Mouse (Mus musculus) layer of hippocampus, adult 18-20 months (tissue): ENCODE results near the gene 2810004N23Rik. TPM values are rescaled to one million over a fixed set of nuclear protein-coding genes. Genes with fewer than 3 reads are reported as not detected.
A peak's percentile ranks its signal among the peaks of the same experiment; 100 is the strongest.

Source experiments
- DNase-seq, 2 experiments: peaks; one replicate each; pipeline ENCODE4 v3.0.0; 2022; ENCODE audit warnings: low spot score in 2 of 2
- long read RNA-seq: library from polyadenylated mRNA; stranded (forward); transcript quantifications from one replicate; pipeline ENCODE4 v2.0.0, GENCODE M21; 2021
- total RNA-seq, 2 experiments: library from RNA; stranded (reverse); gene quantifications; 2 replicates each; pipeline ENCODE4 v1.2.3; 2021

Gene 2810004N23Rik
- 10 to 100 TPM; 21.2 to 24.5 TPM for total RNA-seq
- long read RNA-seq, transcript 2810004N23Rik-201 (7 exons, 2,340 nt) = major isoform, 28 of 35 reads
- long read RNA-seq, partial matches to known transcripts = 1 of 35 reads
- long read RNA-seq, other reads (novel, unspliced or antisense) = 6 of 35 reads

DNA sequence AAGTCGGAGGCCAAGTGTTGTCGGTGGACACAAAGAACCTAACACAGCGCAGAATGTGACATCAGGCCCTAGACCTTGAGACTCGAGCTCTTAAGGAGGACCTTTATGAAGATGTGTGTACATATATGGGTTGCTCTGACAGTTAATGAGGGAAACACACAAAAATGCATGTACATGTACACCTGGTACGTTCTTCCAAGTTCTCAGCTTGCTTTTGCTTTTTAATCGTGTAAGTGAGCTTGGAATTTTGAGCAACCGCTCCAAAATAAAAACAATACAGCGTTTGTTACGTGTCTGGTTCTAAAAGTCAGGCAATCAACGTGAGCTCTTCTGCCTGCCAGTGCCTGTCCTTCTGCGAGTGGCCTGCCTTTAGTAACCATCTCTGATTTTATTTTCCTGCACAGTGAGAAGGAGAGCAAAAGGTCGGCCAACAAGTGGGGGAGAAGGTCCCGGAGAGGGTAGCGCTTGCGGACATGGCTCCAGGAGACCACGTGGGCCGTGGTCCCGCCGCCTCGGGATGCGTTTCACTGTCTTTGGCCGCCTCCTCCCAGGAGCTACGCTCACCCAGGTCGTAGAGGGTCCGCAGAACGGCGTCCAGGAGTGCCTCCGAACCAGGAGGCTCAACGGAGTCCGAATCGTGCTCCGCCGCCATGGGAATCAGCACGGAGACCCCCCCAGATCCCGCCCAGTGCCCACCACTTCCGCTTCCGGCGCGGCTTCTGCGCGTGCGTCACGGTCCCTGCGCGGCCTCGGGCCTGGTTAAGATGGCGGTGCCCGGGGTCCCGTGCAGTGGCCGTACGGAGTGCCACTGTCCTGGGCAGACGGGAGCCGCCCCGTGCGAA, at the start of gene 2810004N23Rik, which contains the start of gene Gnpat:
2810004N23Rik (minus strand) TSS at position 800 of the 842 bp plus-strand sequence.
Gnpat (plus strand) TSS at position 713 of the 842 bp plus-strand sequence.
- DNase-seq = peak; percentile 88 to 93

DNA sequence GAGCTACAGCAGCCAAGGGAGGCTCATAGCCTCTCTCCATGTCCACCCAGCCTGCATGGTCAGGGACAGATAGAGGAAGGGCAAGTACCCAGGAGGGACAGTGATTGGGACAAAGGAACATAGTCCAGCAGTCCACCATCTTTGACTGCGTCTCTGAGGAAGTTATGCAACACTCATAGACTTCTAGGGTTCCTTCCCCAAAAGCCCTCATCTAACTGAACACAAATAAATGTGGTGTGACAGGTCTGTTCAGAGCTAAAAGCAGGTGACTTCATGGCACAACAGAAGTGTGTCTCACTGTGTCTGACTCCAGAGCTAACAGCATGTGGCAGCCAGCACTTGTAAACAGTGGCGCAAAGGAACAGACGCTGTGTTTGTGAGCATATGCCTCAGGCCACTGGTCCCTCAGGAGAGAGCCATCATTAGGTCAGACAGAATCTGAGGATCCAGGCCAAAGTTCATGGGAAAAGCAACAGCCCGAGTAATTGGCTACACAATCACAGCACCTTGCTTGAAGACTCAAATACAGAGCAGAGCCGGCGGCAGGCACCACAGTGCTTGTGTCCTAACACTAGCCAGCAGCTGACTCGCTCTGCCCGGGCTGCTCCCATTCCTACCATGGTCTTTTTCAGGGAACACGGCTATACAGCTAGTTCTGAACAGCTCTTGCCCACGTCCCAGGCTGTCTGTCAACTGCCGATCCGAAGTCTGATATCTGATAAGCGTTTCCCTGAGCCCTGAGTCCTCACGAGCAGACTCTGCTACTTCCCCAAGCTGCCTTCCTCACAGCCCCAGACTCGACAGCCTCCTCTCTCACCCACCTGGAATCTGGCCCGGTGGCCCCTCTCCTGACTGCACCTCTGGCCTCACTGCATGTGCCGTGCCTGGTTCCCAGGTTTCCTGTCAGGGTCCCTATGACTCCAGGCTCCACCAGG, 49.3 kb upstream of the 2810004N23Rik start:
- DNase-seq = no peak

DNA sequence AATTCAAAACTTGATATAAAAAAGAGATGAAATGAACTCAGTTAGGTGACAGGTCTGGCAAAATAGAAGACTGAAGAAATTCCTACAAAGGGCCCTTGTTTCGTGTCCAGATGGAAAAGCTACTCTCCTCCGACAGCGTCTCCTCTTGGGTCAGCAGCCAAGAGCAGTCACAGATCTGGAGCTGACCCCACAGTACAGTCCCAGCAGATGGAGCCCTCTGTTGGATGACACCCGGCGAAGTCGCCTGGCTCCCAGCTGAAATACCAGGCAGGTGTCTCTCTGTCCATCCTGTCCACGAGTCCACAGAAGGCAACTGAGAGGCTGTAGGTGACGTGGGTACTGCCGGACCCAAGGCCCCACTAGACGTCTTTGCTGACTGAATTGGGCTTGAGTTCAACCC, 47.4 kb upstream of the 2810004N23Rik start:
- no peak for DNase-seq

DNA sequence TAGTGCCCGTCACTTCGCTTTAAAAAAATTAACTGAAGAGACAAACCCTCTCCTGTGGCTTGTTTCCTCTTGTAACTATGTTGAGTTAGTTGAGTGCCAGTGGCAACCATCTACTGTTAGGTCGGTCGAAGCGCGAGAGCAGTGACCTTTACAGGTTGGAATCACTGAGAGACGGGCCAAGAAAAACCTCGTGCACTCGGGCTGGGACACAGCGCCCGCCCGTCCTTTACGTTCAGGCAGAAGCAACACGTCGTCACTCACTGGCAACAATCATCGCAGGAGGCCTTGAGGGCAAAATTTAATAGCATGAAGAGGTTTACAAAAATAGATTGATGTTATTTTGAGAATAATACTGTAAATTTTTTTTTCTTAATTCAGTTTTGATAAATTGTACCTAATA, 47.0 kb upstream of the 2810004N23Rik start:
- no peak for DNase-seq

DNA sequence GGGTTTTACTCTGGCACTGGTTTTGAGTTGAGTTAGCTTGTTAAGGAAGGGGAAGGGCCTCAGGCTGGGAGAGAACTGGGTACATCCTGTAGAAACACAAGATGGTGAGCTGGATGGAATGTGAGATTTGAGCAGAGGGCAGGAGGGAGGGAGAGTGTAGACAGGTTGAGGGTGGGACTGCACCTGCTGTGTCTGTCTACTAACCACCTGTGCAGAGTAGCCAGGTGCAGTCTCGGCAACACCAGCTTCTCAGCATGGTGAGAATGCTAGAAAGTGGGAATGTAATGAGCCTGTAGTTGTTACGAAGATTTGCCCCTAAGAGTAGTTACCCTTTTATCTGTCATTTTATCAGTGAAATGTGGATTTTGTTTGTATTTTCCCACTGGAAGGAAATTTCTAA, 42.6 kb upstream of the 2810004N23Rik start:
- DNase-seq = no peak

DNA sequence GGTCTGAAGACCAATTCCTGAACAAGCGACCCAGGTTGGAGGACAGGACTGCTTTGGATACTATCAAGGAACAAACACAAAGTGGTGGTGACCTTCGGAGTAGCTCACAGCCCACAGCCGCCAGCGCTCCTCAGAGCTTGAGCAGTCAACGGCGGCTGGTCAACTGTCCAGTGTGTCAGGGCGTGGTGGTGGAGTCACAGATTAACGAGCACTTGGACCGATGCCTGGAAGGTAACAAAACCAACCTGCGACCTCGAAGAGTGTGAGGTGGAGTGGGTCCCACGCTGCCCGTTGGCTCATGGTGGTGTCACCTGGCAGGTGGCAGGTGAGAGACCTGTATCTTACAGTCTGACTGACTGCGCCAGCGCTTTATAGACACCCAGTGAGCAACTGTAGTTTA, 40.3 kb upstream of the 2810004N23Rik start:
- no peak for DNase-seq

DNA sequence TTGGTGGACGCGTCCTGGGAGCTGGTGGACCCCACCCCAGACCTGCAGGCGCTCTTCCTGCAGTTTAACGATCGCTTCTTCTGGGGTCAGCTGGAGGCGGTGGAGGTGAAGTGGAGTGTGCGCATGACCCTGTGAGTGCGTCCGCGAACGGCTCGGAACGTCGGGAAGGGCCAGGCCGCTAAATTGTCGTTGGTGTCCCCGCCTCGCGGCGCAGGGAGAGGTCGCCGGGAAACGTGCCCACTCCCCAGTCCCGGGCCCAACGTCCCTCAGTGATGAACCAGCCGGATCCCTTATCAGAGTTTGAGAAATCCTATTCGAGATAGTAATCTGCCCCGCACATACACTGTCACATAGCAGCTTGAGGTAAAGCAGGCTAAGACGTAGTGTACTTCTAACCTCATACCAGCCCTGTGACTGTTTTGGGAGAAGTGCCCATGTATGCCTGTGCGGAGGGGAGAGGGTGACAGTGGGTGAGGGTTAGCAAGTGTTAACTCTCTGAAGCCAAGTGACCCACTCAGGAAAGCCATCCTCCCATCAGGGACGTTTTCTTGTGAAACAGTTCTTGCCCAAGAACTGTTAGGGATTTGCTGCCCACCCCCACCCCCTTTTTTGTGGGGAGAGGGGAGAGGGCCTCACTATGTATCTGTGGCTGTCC, 35.5 kb upstream of the 2810004N23Rik start:
- DNase-seq = no peak

DNA sequence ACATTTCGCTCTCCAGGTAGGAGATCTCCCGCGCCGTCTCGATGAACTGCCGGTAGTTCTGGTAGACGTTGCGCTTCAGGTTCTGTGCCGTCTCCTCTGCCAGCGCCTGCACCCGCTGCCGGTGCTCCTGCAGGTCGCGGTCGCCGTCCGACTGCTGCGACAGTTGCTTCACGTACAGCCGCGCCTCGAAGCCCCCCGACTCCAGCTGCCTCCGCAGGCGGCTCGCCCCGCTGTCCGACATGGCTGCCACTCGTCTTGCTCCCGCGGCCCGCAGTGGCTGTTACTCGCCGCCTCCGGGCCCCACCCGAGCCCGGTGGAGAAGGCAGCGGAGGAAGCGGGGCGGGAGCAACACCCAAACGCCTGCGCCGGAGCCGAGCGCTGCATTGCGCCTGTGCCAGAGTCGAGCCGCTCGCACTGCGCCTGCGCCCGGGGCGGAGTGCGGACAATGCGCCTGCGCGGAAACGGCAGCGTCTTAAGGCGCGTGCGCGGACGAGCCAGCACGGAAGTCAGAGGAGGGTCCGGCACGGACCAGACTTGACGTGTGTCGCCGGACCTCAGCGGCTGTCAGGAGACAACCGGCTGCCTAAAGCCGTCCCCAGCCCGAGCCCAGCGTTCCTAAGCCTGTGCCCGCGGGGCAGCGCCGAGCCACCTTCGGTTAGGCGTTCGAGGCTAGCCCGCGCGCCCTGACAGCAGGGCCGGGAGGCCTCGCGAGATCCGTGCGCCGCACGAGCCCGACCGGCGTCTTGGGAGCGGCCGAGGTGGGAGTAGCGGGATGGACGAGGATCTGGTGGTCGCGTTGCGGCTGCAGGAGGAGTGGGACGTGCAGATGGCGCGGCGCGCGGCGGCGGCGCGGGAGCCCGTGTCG, 34.7 kb upstream of the 2810004N23Rik start, which contains the start of the genes Exoc8 and Sprtn:
Exoc8 (minus strand) TSS at position 320 of the 865 bp plus-strand sequence.
Sprtn (plus strand) TSS at position 501 of the 865 bp plus-strand sequence.
- DNase-seq = peak; percentile 98 to 99

DNA sequence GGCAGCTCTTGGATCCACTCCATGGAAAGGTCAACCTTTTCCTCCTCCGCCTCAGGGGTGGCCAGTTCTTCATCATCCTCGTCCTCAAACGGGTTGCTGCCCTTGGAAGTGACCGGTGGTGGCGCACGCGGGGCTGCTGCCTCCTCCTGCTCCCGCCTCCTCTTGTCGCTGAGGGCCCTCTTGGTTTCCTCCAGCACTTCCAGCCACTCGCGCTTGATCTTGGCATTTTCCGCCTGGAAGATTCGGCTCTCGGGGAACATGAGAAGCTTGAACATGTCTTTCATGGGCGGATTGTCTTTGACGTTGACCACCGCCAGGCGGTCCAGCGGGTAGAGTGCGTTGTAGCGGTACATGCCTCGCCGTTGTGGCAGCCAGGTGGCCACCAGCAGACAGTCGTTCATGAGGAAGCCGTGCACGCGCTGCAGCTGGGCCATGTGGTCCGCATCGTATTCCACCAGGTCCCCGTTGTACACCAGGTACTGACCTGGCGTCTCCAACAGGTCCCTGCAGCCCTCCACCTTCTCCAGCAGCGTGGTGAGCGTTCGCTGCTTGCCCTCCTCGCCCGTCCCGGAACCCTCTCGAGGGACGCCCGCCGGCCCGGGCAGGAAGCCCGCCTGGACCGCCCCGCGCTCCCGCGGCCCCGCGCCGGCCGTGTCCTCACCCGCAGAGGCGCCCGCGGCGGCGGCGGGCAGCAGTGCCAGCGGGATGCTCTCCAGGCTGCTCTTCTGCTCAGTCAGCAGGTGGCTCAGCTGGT, 33.9 kb upstream of the 2810004N23Rik start:
- DNase-seq = peak; percentile 42 to 63

DNA sequence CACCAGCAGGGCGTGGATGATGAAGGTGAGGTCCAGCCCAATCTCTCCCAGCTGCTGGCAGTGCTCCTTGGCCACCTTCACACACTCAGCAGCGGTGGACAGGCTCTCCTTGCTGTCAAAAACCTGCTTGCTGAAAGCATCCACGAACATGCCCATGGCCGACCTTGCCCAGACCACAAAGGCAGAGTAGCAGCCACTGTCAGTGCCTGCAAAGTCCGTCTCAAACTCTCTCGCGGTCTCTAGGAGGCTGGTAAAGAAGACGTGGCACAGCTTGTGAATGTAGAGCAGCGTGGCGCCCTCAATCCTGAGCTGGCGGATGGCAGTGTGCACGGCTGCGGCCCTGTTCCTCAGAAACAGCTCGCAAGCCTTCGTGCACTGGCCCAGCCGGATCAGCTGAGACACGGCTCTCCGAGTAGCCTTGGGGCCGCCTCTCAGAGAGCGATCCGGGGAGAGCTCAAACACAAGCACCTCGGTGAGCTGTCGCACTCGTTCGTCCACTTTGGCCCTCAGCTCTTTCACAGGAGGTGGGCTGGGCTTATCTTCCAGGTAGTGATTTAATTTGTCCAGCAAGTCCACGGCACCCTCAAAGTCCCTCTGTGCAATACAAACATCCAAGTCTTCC, 33.2 kb upstream of the 2810004N23Rik start:
- no peak for DNase-seq

DNA sequence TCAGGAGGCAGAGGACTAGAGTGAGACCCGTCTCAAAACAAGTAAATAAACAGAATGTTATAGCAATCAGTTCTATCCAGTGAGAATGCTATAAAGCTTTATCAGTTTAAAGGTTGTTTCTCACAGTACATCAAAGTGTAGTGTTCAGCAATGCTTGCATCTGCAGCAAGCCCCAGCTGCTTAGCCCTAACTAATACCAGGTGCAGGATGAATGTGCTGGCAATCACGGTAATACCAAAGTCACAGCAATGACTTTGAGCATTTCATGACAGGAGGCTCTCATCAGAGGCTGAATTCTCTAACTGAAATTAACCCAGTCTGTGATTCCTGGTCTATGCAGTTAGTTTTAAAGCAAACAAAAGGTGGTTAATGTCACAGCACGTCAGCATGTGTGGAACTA, 29.7 kb upstream of the 2810004N23Rik start:
- no peak for DNase-seq

DNA sequence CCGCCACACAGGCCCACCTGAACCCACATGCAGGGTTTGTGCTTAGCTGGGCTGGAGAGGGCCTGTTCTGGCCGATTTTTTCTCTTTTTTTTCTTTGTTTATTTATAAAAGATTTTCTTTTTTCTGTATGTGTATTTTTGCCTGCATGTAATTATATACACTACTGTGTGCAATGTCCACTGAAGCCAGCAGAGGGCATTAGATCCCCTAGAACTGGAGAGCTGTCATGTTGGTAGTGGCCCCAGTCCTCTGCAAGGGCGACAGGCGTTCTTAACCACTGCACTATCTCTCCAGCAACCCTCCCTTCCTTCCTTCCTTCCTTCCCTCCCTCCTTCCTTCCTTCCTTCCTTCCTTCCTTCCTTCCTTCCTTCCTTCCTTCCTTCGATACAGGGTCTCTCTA, 25.5 kb upstream of the 2810004N23Rik start:
- no peak for DNase-seq

DNA sequence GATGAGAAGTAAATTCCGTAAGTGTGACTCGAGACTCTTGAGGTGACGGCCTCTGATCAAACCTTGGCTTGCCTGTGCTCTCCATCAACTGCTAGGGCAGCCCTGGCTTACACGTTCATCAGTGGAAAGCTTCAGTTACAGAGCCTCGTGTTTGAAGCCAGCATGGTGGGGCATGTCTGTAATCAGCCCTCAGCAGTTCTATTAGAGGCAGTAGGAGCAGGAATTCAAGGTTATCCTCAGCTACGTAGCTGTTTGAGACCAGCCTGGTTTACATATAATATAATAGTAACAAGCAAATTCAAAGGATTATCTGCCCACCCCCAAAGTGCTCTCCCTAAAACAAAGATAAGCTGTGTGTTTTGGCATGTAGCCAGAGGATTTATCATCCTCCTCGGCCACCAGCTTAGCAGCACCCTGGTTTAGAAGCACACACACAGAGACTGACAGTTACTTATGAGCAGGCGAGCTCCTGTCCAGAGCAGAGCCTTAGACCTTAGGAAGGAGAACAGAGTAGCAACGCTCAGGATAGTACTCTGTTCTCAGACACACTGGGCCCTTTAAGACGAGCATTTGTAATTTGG, 16.1 kb upstream of the 2810004N23Rik start:
- DNase-seq = no peak

DNA sequence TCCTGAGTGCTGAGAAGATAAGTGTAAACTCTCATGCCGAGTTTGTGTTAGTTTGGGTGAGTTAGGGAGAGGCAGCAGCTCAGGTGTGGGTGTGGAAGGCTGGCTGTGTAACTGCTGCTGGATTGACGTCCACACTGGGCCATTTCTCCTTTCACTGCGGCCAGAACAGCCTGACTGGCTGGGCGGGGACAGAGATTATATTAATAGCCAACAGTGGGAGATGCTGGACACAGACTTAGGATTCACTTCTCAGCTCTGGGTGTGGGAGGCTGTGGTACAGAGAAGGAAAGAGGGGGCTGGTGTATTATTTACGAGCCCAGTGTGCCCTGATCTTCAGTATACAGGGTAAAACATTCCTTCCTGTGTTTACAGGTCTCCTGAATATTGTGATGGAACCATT, 15.2 kb upstream of the 2810004N23Rik start:
- no peak for DNase-seq

DNA sequence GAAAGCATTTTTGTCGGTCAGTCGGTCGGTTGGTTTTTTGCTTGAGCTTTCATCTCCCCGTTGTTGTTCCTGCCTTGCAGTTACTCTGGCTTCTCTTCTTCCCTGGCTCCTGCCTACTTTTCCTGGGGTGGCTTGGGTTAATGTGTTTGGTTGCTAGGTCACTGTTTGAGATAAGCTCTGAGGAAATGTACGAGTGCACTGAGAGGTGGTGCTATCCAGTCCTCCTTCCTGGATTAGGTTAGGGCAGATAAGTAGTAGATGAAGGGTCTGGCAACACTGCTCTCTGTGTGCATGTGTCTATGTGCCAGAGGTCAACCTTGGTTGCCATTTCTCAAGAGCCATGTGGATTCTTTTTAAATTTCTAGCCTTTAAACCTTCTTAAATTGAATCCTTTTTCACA, 9.8 kb upstream of the 2810004N23Rik start:
- DNase-seq = no peak

DNA sequence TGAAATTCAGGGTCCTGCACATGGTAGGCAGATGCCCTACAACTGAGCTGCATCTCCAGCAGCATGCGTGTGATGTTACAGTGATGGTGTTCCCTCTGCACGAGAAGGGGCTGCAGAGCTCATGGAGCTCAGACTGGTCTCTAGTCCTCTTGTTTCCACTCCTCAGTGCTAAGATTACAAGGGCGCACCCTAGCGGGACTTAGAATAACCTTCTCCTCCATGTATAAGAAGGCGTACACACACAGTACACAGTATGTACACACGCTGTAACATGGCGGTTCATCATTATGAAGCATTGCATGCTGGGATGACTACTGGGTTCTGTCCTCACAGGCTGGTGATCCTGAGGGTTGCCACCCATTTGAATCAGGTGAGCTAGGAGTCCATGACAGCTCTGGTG, 9.2 kb upstream of the 2810004N23Rik start:
- no peak for DNase-seq

DNA sequence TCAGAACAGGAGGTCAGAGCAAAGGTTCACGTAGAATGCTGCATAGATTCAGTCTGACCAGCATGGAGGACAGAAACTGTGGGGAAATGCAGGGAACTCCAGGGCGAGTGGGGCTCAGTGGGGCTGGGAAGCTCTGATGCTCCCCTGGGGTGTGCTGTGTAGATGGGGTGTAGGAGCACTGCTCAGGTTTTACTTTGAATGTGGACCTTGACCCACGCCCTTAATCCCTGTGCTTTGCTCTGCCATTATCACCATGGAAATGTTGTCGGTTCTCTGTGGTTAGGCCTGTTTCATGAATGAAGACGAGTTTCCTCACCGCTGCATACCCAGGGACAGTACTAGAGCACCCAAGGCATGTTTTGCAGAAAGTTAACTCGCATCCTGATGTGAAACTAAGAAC, 8.6 kb upstream of the 2810004N23Rik start:
- no peak for DNase-seq

DNA sequence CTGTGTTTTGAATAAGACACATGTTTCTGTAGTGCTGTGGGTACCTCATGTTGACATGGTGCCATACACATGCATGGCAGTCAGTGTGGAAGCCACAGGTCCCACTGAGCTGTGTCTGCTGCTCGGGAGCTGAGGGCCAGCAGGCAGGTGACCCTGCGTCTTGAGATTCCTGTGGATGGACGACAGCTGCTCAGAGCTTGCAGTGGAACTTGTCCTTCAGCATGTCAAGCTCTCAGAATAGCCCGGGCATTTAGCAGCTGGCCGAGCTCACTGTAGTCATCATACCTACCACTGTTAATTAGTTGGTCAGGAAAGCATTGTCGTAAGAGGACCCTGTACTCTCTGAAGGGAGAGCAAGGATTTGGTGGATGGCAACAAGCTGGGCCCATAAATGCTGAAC, 6.8 kb upstream of the 2810004N23Rik start:
- DNase-seq = no peak
